Mouse (Mus musculus): ENCODE measurements around the gene Zfp78. TPM values are rescaled to one million over a fixed set of nuclear protein-coding genes. Genes with fewer than 3 reads are reported as not detected.

Zfp78 gene
- polyA plus RNA-seq, 1 experiment from 2014 or later, result 2.1 TPM

GRCm38 (mm10) chr7:6414626-6415441 is 51.8 kb downstream of the Zfp78 start:
- no peak overlapping the region for H3K4me3 ChIP-seq (ENCODE audit: low read length)
- no peaks in the 10 kb centered on the region for H3K36me3 ChIP-seq (ENCODE audit: control insufficient read depth, insufficient read depth, low read length)
- WGBS, result 4% methylated on average over 22 of the region's 22 CpGs
- no peak overlapping the region for H3K27ac ChIP-seq (ENCODE audit: low read depth, low read length)
- H3K9me3 ChIP-seq (ENCODE audit: control insufficient read depth, low read length), result no peaks in the 10 kb centered on the region
- no peaks in the 10 kb centered on the region for H3K4me1 ChIP-seq (ENCODE audit: control insufficient read depth, insufficient read depth, low read length)
- no peaks in the 10 kb centered on the region for H3K27me3 ChIP-seq (ENCODE audit: control insufficient read depth, insufficient read depth, low read length)
- ATAC-seq (ENCODE audit: low FRiP score, low TSS enrichment), result no peak
- no peak overlapping the region for H3K9ac ChIP-seq (ENCODE audit: low read depth, low read length)
- no peak overlapping the region for H3K4me2 ChIP-seq (replicated peaks; ENCODE audit: low read depth, low read length)

- Histone ChIP-seq H3K9me3 (ENCODE audit: control insufficient read depth, low read length) (no peaks in the 10 kb centered on the region), H3K4me2 (replicated peaks; ENCODE audit: low read depth, low read length) (no peak overlapping the region), H3K27me3 (ENCODE audit: control insufficient read depth, insufficient read depth, low read length) (no peaks in the 10 kb centered on the region), H3K4me1 (ENCODE audit: control insufficient read depth, insufficient read depth, low read length) (no peaks in the 10 kb centered on the region), H3K9ac (ENCODE audit: low read depth, low read length) (no peak overlapping the region), H3K36me3 (ENCODE audit: control insufficient read depth, insufficient read depth, low read length) (no peaks in the 10 kb centered on the region), H3K4me3 (ENCODE audit: low read length) (no peak overlapping the region), H3K27ac (ENCODE audit: low read depth, low read length) (no peak overlapping the region)
- ATAC-seq (ENCODE audit: low FRiP score, low TSS enrichment), result no peak
- WGBS, result 20% methylated on average over 8 of the region's 8 CpGs
Observed at GRCm38 (mm10) chr7:6415442-6415787, 52.3 kb downstream of the Zfp78 start.

GRCm38 (mm10) chr7:6419894-6420293 is 56.8 kb downstream of the Zfp78 start:
- H3K4me2 ChIP-seq (replicated peaks; ENCODE audit: low read depth, low read length), result no peak overlapping the region
- no peak overlapping the region for H3K9ac ChIP-seq (ENCODE audit: low read depth, low read length)
- no peak for ATAC-seq (ENCODE audit: low FRiP score, low TSS enrichment)
- no peak overlapping the region for H3K4me3 ChIP-seq (ENCODE audit: low read length)
- H3K36me3 ChIP-seq (ENCODE audit: control insufficient read depth, insufficient read depth, low read length), result no peaks in the 10 kb centered on the region
- H3K27me3 ChIP-seq (ENCODE audit: control insufficient read depth, insufficient read depth, low read length), result no peaks in the 10 kb centered on the region
- H3K9me3 ChIP-seq (ENCODE audit: control insufficient read depth, low read length), result no peaks in the 10 kb centered on the region
- WGBS, result 72% methylated on average over 6 of the region's 6 CpGs
- H3K27ac ChIP-seq (ENCODE audit: low read depth, low read length), result no peak overlapping the region
- no peaks in the 10 kb centered on the region for H3K4me1 ChIP-seq (ENCODE audit: control insufficient read depth, insufficient read depth, low read length)

GRCm38 (mm10) chr7:6429381-6429780 is 66.3 kb downstream of the Zfp78 start:
- H3K4me1 ChIP-seq (ENCODE audit: control insufficient read depth, insufficient read depth, low read length), result no peaks in the 10 kb centered on the region
- H3K9me3 ChIP-seq (ENCODE audit: control insufficient read depth, low read length), result peaks cover 4% of the 10 kb centered on the region; the same call in 1 of the 2 replicates
- H3K4me3 ChIP-seq (ENCODE audit: low read length), result no peak overlapping the region
- H3K9ac ChIP-seq (ENCODE audit: low read depth, low read length), result no peak overlapping the region
- no peak overlapping the region for H3K4me2 ChIP-seq (replicated peaks; ENCODE audit: low read depth, low read length)
- H3K36me3 ChIP-seq (ENCODE audit: control insufficient read depth, insufficient read depth, low read length), result no peaks in the 10 kb centered on the region
- H3K27ac ChIP-seq (ENCODE audit: low read depth, low read length), result no peak overlapping the region
- ATAC-seq (ENCODE audit: low FRiP score, low TSS enrichment), result no peak
- 82% methylated on average over 3 of the region's 3 CpGs for WGBS
- no peaks in the 10 kb centered on the region for H3K27me3 ChIP-seq (ENCODE audit: control insufficient read depth, insufficient read depth, low read length)

GRCm38 (mm10) chr7:6430342-6430741 is 67.3 kb downstream of the Zfp78 start:
- H3K27me3 ChIP-seq (ENCODE audit: control insufficient read depth, insufficient read depth, low read length), result no peaks in the 10 kb centered on the region
- WGBS, result 34% methylated on average over 2 of the region's 2 CpGs
- no peak overlapping the region for H3K27ac ChIP-seq (ENCODE audit: low read depth, low read length)
- no peak for ATAC-seq (ENCODE audit: low FRiP score, low TSS enrichment)
- H3K36me3 ChIP-seq (ENCODE audit: control insufficient read depth, insufficient read depth, low read length), result no peaks in the 10 kb centered on the region
- H3K4me1 ChIP-seq (ENCODE audit: control insufficient read depth, insufficient read depth, low read length), result no peaks in the 10 kb centered on the region
- no peak overlapping the region for H3K4me2 ChIP-seq (replicated peaks; ENCODE audit: low read depth, low read length)
- H3K9me3 ChIP-seq (ENCODE audit: control insufficient read depth, low read length), result peaks cover 4% of the 10 kb centered on the region; the same call in 1 of the 2 replicates
- H3K9ac ChIP-seq (ENCODE audit: low read depth, low read length), result no peak overlapping the region
- no peak overlapping the region for H3K4me3 ChIP-seq (ENCODE audit: low read length)

Other genes with a start within 250 kb of the Zfp78 start
- 15.3 and 20.9 TPM in 2 replicates for gene Zfp787, start 207.3 kb upstream of the Zfp78 start, polyA plus RNA-seq (2014; fragmentation: Nextera tagmentation; extraction: Ambion mirVana)
- gene Zfp444, start 191.1 kb upstream of the Zfp78 start, polyA plus RNA-seq (2014; fragmentation: Nextera tagmentation; extraction: Ambion mirVana), result 59.7 and 70.8 TPM in 2 replicates
- gene Galp, start 166.2 kb upstream of the Zfp78 start, polyA plus RNA-seq (2014; fragmentation: Nextera tagmentation; extraction: Ambion mirVana), result not detected in 2 replicates
- not detected in 2 replicates for gene Zscan5b, start 141.0 kb upstream of the Zfp78 start, polyA plus RNA-seq (2014; fragmentation: Nextera tagmentation; extraction: Ambion mirVana)
- gene Epp13, start 110.6 kb upstream of the Zfp78 start, polyA plus RNA-seq (2014; fragmentation: Nextera tagmentation; extraction: Ambion mirVana), result not detected in 2 replicates
- 4.4 and 4.8 TPM in 2 replicates for gene Zfp667, start 76.7 kb upstream of the Zfp78 start, polyA plus RNA-seq (2014; fragmentation: Nextera tagmentation; extraction: Ambion mirVana)
- gene Zfp583, start 32.0 kb upstream of the Zfp78 start, polyA plus RNA-seq (2014; fragmentation: Nextera tagmentation; extraction: Ambion mirVana), result 4.1 and 5.5 TPM in 2 replicates
- gene Gm3854, start 19.5 kb upstream of the Zfp78 start, polyA plus RNA-seq (2014; fragmentation: Nextera tagmentation; extraction: Ambion mirVana), result 2.6 TPM in 2 replicates
- gene Zfp28, start 20.0 kb downstream of the Zfp78 start, polyA plus RNA-seq (2014; fragmentation: Nextera tagmentation; extraction: Ambion mirVana), result 7.5 and 8.7 TPM in 2 replicates
- gene Smim17, start 35.4 kb downstream of the Zfp78 start, polyA plus RNA-seq (2014; fragmentation: Nextera tagmentation; extraction: Ambion mirVana), result not detected in 2 replicates
- not detected in 2 replicates for gene Gm20715, start 47.0 kb downstream of the Zfp78 start, polyA plus RNA-seq (2014; fragmentation: Nextera tagmentation; extraction: Ambion mirVana)
- gene Olfr1344, start 75.4 kb downstream of the Zfp78 start, polyA plus RNA-seq (2014; fragmentation: Nextera tagmentation; extraction: Ambion mirVana), result not detected in 2 replicates
- not detected in 2 replicates for gene Olfr1336, start 92.9 kb downstream of the Zfp78 start, polyA plus RNA-seq (2014; fragmentation: Nextera tagmentation; extraction: Ambion mirVana)
- not detected in 2 replicates for gene Olfr1346, start 103.8 kb downstream of the Zfp78 start, polyA plus RNA-seq (2014; fragmentation: Nextera tagmentation; extraction: Ambion mirVana)
- not detected in 2 replicates for gene Olfr5, start 123.7 kb downstream of the Zfp78 start, polyA plus RNA-seq (2014; fragmentation: Nextera tagmentation; extraction: Ambion mirVana)
- not detected in 2 replicates for gene Olfr1347, start 136.5 kb downstream of the Zfp78 start, polyA plus RNA-seq (2014; fragmentation: Nextera tagmentation; extraction: Ambion mirVana)
- gene Olfr1348, start 145.5 kb downstream of the Zfp78 start, polyA plus RNA-seq (2014; fragmentation: Nextera tagmentation; extraction: Ambion mirVana), result not detected in 2 replicates
- gene Olfr1349, start 159.7 kb downstream of the Zfp78 start, polyA plus RNA-seq (2014; fragmentation: Nextera tagmentation; extraction: Ambion mirVana), result not detected in 2 replicates
- not detected in 2 replicates for gene Olfr1350, start 201.6 kb downstream of the Zfp78 start, polyA plus RNA-seq (2014; fragmentation: Nextera tagmentation; extraction: Ambion mirVana)

Data from kidney, embryonic 14.5 days (tissue).